Mouse (Mus musculus): ENCODE results near the gene Fosl2. TPM values are rescaled to one million over a fixed set of nuclear protein-coding genes. Genes with fewer than 3 reads are reported as not detected.

The Fosl2 gene
- polyA plus RNA-seq, 1 experiment from 2014 or later: 0.55 TPM

GRCm38 (mm10) chr5:32182885-32183629, 47.5 kb downstream of the Fosl2 start:
- Histone ChIP-seq H3K4me2 (ENCODE audit: low read length) (no peak overlapping the region), H3K4me1 (ENCODE audit: control insufficient read depth, insufficient read depth, low read length) (no peaks in the 10 kb centered on the region), H3K4me3 (ENCODE audit: low read depth, low read length) (no peak overlapping the region), H3K9me3 (replicated peaks; ENCODE audit: control insufficient read depth, low read length, poor library complexity, severe bottlenecking) (no peaks in the 10 kb centered on the region), H3K27me3 (ENCODE audit: control insufficient read depth, insufficient read depth, low read depth, low read length) (no peaks in the 10 kb centered on the region), H3K27ac (ENCODE audit: low read length) (no peak overlapping the region), H3K9ac (ENCODE audit: low read depth, low read length) (no peak overlapping the region), H3K36me3 (ENCODE audit: control insufficient read depth, insufficient read depth, low read length) (no peaks in the 10 kb centered on the region)
- no peak for ATAC-seq
- 81% methylated on average over 4 of the region's 4 CpGs for WGBS

DNA sequence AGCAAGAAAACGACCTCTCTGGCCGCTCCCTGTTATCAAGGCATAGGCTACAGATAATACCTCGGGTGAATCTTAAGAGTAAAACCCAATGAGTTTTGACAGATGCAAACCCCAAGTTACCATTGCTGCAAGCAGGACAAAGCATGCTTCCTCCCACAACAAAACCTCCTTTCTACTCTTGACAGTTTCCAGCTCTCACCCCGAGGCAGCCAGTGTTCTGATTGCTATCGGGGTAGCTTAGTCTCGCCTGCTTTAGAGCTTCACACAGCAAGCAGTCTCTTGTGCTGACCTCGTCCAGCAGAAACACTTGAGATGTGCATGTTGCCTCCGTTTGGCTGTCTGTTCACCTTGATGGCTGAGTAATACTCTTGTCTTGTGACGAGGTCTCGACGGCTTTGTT, 52.1 kb downstream of the Fosl2 start:
- Histone ChIP-seq H3K4me1 (ENCODE audit: control insufficient read depth, insufficient read depth, low read length) (no peaks in the 10 kb centered on the region), H3K27ac (ENCODE audit: low read length) (no peak overlapping the region), H3K9me3 (replicated peaks; ENCODE audit: control insufficient read depth, low read length, poor library complexity, severe bottlenecking) (no peaks in the 10 kb centered on the region), H3K27me3 (ENCODE audit: control insufficient read depth, insufficient read depth, low read depth, low read length) (no peaks in the 10 kb centered on the region), H3K4me3 (ENCODE audit: low read depth, low read length) (no peak overlapping the region), H3K9ac (ENCODE audit: low read depth, low read length) (no peak overlapping the region), H3K4me2 (ENCODE audit: low read length) (no peak overlapping the region), H3K36me3 (ENCODE audit: control insufficient read depth, insufficient read depth, low read length) (no peaks in the 10 kb centered on the region)
- ATAC-seq: no peak
- WGBS: 49% methylated on average over 11 of the region's 11 CpGs

GRCm38 (mm10) chr5:32191259-32191658, 55.7 kb downstream of the Fosl2 start:
- Histone ChIP-seq H3K4me2 (ENCODE audit: low read length) (no peak overlapping the region), H3K9me3 (replicated peaks; ENCODE audit: control insufficient read depth, low read length, poor library complexity, severe bottlenecking) (no peaks in the 10 kb centered on the region), H3K27me3 (ENCODE audit: control insufficient read depth, insufficient read depth, low read depth, low read length) (no peaks in the 10 kb centered on the region), H3K4me1 (ENCODE audit: control insufficient read depth, insufficient read depth, low read length) (no peaks in the 10 kb centered on the region), H3K9ac (ENCODE audit: low read depth, low read length) (no peak overlapping the region), H3K4me3 (ENCODE audit: low read depth, low read length) (no peak overlapping the region), H3K36me3 (ENCODE audit: control insufficient read depth, insufficient read depth, low read length) (no peaks in the 10 kb centered on the region), H3K27ac (ENCODE audit: low read length) (no peak overlapping the region)
- WGBS: 85% methylated on average over 5 of the region's 5 CpGs
- ATAC-seq: no peak

- 89% methylated on average over 16 of the region's 16 CpGs for WGBS
- H3K9ac ChIP-seq (ENCODE audit: low read depth, low read length): no peak overlapping the region
- H3K27ac ChIP-seq (ENCODE audit: low read length): no peak overlapping the region
- no peaks in the 10 kb centered on the region for H3K36me3 ChIP-seq (ENCODE audit: control insufficient read depth, insufficient read depth, low read length)
- no peaks in the 10 kb centered on the region for H3K4me1 ChIP-seq (ENCODE audit: control insufficient read depth, insufficient read depth, low read length)
- no peak overlapping the region for H3K4me2 ChIP-seq (ENCODE audit: low read length)
- no peak overlapping the region for H3K4me3 ChIP-seq (ENCODE audit: low read depth, low read length)
- H3K9me3 ChIP-seq (replicated peaks; ENCODE audit: control insufficient read depth, low read length, poor library complexity, severe bottlenecking): no peaks in the 10 kb centered on the region
- no peak for ATAC-seq
- H3K27me3 ChIP-seq (ENCODE audit: control insufficient read depth, insufficient read depth, low read depth, low read length): no peaks in the 10 kb centered on the region
Observed at GRCm38 (mm10) chr5:32192016-32192845, 56.6 kb downstream of the Fosl2 start.

DNA sequence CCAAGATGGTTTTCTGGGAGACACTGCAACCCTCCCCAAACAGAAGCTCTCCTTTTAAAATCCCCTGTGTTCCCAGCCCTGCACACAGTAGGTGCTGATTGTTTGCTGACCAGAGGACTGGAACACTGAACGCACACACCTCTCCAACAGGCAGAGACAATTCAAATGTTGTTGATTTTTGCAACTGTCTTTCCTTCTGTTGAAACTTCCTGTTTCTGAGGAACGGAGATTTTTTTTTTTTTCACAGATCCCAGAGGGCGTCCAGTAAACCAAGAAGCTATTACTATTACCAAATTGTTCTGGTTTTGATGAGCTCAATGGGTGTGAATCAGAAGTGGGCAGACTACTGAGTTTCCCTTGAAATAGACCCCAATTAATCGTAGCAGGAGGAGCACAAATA, 58.6 kb downstream of the Fosl2 start:
- Histone ChIP-seq H3K4me2 (ENCODE audit: low read length) (no peak overlapping the region), H3K9ac (ENCODE audit: low read depth, low read length) (no peak overlapping the region), H3K4me1 (ENCODE audit: control insufficient read depth, insufficient read depth, low read length) (no peaks in the 10 kb centered on the region), H3K27me3 (ENCODE audit: control insufficient read depth, insufficient read depth, low read depth, low read length) (no peaks in the 10 kb centered on the region), H3K36me3 (ENCODE audit: control insufficient read depth, insufficient read depth, low read length) (no peaks in the 10 kb centered on the region), H3K9me3 (replicated peaks; ENCODE audit: control insufficient read depth, low read length, poor library complexity, severe bottlenecking) (no peaks in the 10 kb centered on the region), H3K4me3 (ENCODE audit: low read depth, low read length) (no peak overlapping the region), H3K27ac (ENCODE audit: low read length) (no peak overlapping the region)
- ATAC-seq: no peak
- WGBS: 79% methylated on average over 4 of the region's 4 CpGs

DNA sequence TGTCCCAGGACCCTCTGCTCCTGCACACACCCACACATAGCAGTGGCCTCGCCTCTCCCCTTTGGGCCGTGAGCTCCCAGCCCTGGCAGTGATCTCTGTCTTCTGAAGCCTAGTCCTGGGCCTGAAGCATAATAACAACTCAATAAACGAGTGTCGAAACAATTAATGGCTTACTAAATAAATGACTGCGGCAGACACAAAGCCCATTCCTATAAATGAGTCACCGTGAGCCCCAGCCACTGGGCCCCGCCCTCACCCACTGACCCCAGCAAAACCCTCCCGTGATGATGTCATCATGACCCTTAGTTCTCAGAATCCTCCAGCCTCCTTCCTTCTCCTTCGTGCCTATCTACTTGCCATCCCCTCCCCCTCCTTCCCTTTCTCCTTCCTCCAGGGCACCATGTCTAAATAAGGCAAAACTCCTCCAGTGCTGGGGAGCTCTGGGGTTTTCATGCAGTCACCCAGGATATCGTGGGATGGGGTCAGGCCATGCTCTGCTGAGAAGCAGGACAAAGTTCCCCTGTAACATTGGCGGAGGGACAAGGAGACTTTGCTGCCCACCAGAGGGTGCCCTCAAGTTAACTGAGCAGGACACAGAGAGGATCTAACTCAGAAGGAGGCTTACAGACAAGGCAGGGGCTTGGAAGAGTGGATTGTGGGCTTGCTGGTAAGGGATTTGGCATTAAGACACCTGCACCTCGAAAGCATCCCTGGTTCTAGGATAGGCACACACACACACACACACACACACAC, 60.4 kb downstream of the Fosl2 start:
- Histone ChIP-seq H3K9me3 (replicated peaks; ENCODE audit: control insufficient read depth, low read length, poor library complexity, severe bottlenecking) (no peaks in the 10 kb centered on the region), H3K4me2 (ENCODE audit: low read length) (no peak overlapping the region), H3K27me3 (ENCODE audit: control insufficient read depth, insufficient read depth, low read depth, low read length) (no peaks in the 10 kb centered on the region), H3K36me3 (ENCODE audit: control insufficient read depth, insufficient read depth, low read length) (no peaks in the 10 kb centered on the region), H3K9ac (ENCODE audit: low read depth, low read length) (no peak overlapping the region), H3K4me1 (ENCODE audit: control insufficient read depth, insufficient read depth, low read length) (no peaks in the 10 kb centered on the region), H3K27ac (ENCODE audit: low read length) (no peak overlapping the region), H3K4me3 (ENCODE audit: low read depth, low read length) (no peak overlapping the region)
- 70% methylated on average over 12 of the region's 12 CpGs for WGBS
- ATAC-seq: no peak

GRCm38 (mm10) chr5:32197698-32198097, 62.1 kb downstream of the Fosl2 start:
- Histone ChIP-seq H3K27ac (ENCODE audit: low read length) (no peak overlapping the region), H3K9ac (ENCODE audit: low read depth, low read length) (no peak overlapping the region), H3K27me3 (ENCODE audit: control insufficient read depth, insufficient read depth, low read depth, low read length) (no peaks in the 10 kb centered on the region), H3K9me3 (replicated peaks; ENCODE audit: control insufficient read depth, low read length, poor library complexity, severe bottlenecking) (no peaks in the 10 kb centered on the region), H3K36me3 (ENCODE audit: control insufficient read depth, insufficient read depth, low read length) (no peaks in the 10 kb centered on the region), H3K4me3 (ENCODE audit: low read depth, low read length) (no peak overlapping the region), H3K4me1 (ENCODE audit: control insufficient read depth, insufficient read depth, low read length) (no peaks in the 10 kb centered on the region), H3K4me2 (ENCODE audit: low read length) (no peak overlapping the region)
- no peak for ATAC-seq
- 22% methylated on average over 4 of the region's 4 CpGs for WGBS

DNA sequence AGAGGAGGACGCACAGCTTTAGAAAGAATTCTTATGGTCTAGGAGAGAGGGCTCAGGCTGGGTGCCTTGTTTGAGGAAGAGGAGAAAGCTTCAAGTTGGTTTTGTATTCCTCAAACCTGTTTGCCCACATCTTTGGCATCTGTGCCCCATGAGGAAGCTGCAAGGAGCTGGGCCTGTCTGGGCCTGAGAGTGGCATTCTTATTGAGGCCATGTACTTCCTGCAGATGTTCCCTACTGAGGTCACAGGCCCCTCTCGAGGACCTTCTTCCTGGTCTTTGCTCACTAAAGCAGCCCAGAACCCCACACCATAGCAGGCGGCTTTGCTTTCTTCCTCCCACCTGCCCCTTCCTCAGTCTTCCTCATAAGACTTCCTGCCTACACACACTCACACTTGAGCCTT, 63.5 kb downstream of the Fosl2 start:
- H3K4me3 ChIP-seq (ENCODE audit: low read depth, low read length): no peak overlapping the region
- no peak for ATAC-seq
- no peaks in the 10 kb centered on the region for H3K4me1 ChIP-seq (ENCODE audit: control insufficient read depth, insufficient read depth, low read length)
- no peaks in the 10 kb centered on the region for H3K27me3 ChIP-seq (ENCODE audit: control insufficient read depth, insufficient read depth, low read depth, low read length)
- H3K9ac ChIP-seq (ENCODE audit: low read depth, low read length): no peak overlapping the region
- H3K27ac ChIP-seq (ENCODE audit: low read length): no peak overlapping the region
- H3K9me3 ChIP-seq (replicated peaks; ENCODE audit: control insufficient read depth, low read length, poor library complexity, severe bottlenecking): no peaks in the 10 kb centered on the region
- 79% methylated on average over 3 of the region's 3 CpGs for WGBS
- H3K4me2 ChIP-seq (ENCODE audit: low read length): no peak overlapping the region
- H3K36me3 ChIP-seq (ENCODE audit: control insufficient read depth, insufficient read depth, low read length): no peaks in the 10 kb centered on the region

DNA sequence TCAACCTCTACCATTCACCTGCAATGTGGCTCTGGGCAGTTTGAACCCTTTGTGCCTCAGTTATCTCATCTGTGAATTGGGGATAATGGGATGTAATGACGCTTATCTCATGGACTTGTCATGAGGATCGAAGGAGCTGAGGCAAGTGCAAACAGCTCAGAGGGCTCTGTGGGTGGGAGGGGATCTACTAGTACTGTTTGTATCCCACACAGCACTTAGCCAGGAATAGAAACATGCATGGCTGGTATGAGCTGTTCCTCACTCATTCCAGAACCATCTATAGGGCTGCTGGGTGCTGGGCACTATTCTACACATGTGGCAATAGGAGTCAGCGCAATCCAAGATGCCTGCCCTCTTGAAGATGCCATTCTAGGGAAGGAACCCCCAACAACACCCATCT, 64.0 kb downstream of the Fosl2 start:
- Histone ChIP-seq H3K4me3 (ENCODE audit: low read depth, low read length) (no peak overlapping the region), H3K36me3 (ENCODE audit: control insufficient read depth, insufficient read depth, low read length) (no peaks in the 10 kb centered on the region), H3K27ac (ENCODE audit: low read length) (no peak overlapping the region), H3K27me3 (ENCODE audit: control insufficient read depth, insufficient read depth, low read depth, low read length) (no peaks in the 10 kb centered on the region), H3K4me1 (ENCODE audit: control insufficient read depth, insufficient read depth, low read length) (no peaks in the 10 kb centered on the region), H3K9me3 (replicated peaks; ENCODE audit: control insufficient read depth, low read length, poor library complexity, severe bottlenecking) (no peaks in the 10 kb centered on the region), H3K4me2 (ENCODE audit: low read length) (no peak overlapping the region), H3K9ac (ENCODE audit: low read depth, low read length) (no peak overlapping the region)
- ATAC-seq: no peak
- WGBS: 98% methylated on average over 3 of the region's 3 CpGs

Data from midbrain, embryonic 16.5 days (tissue).